Mouse (Mus musculus) heart, adult 11 months (tissue): ENCODE data around the gene Dyrk1a.

Experiments
- DNase-seq: peaks from one replicate; pipeline ENCODE4 v3.0.0; 2022

The Dyrk1a gene

GRCm38 (mm10) chr16:94720476-94721153 lies 150.8 kb downstream of the Dyrk1a start:
- DNase-seq = peak; percentile 55

- peak; percentile 91 for DNase-seq
Measured at GRCm38 (mm10) chr16:94721549-94722006, 151.8 kb downstream of the Dyrk1a start.

GRCm38 (mm10) chr16:94722936-94723335 lies 153.1 kb downstream of the Dyrk1a start:
- DNase-seq = no peak

GRCm38 (mm10) chr16:94724061-94724596 lies 154.3 kb downstream of the Dyrk1a start:
- DNase-seq = peak; percentile 99

GRCm38 (mm10) chr16:94724747-94725211 lies 155.0 kb downstream of the Dyrk1a start:
- DNase-seq = no peak

- DNase-seq = no peak
Measured at GRCm38 (mm10) chr16:94729236-94729635, 159.4 kb downstream of the Dyrk1a start.

GRCm38 (mm10) chr16:94731027-94731426 lies 161.2 kb downstream of the Dyrk1a start:
- DNase-seq = no peak

- DNase-seq = no peak
Measured at GRCm38 (mm10) chr16:94735472-94735871, 165.7 kb downstream of the Dyrk1a start.

GRCm38 (mm10) chr16:94736462-94737358 lies 166.9 kb downstream of the Dyrk1a start:
- DNase-seq = peak; percentile 72

- peak; percentile 77 for DNase-seq
Measured at GRCm38 (mm10) chr16:94737359-94737687, 167.5 kb downstream of the Dyrk1a start.

- DNase-seq = peak; percentile 93
Measured at GRCm38 (mm10) chr16:94743853-94744501, 174.2 kb downstream of the Dyrk1a start.

- DNase-seq = peak; percentile 94
Measured at GRCm38 (mm10) chr16:94745016-94745415, 175.2 kb downstream of the Dyrk1a start.
